Mouse (Mus musculus) spleen, adult 2 months (tissue): ENCODE results near the gene Sec24c. TPM values are rescaled to one million over a fixed set of nuclear protein-coding genes. Genes with fewer than 3 reads are reported as not detected.
"Not testable (repeated sequence)": the region's sequence is repeated elsewhere in the genome, so short reads cannot be mapped to it uniquely, and the experiment has no call there.

Experiments
- DNase-seq, 2 experiments: peaks; one replicate each; pipeline versions ENCODE4 v3.0.0 to v3.0.0-alpha.2; 2012 to 2021; ENCODE audit warnings: low spot score in 2 of 2, low read depth in 1 of 2
- H3K27ac ChIP-seq: fragments of 200-500 bp; 2 replicates; pipeline ENCODE4 v1.5.1; 2012; ENCODE audit warnings: low read length, inconsistent platforms; ENCODE audit not compliant: insufficient read depth
- H3K27me3 ChIP-seq: fragments of 200-500 bp; 2 replicates; pipeline ENCODE4 v1.6.1; 2012; ENCODE audit warnings: mild to moderate bottlenecking, moderate library complexity, low read length, inconsistent platforms; ENCODE audit not compliant: control insufficient read depth, insufficient read depth
- H3K36me3 ChIP-seq: fragments of 200-500 bp; 2 replicates; pipeline ENCODE4 v1.6.1; 2012; ENCODE audit warnings: mild to moderate bottlenecking, low read length, inconsistent platforms; ENCODE audit not compliant: control insufficient read depth, insufficient read depth
- H3K4me1 ChIP-seq: fragments of 200-500 bp; 2 replicates; pipeline ENCODE4 v1.6.1; 2011; ENCODE audit warnings: inconsistent platforms; ENCODE audit not compliant: control insufficient read depth, insufficient read depth, insufficient read length
- H3K4me3 ChIP-seq: fragments of 200-500 bp; 2 replicates; pipeline ENCODE4 v1.5.1; 2011; ENCODE audit warnings: mild to moderate bottlenecking, inconsistent platforms; ENCODE audit not compliant: insufficient read depth, insufficient read length; ENCODE audit errors: extremely low read depth
- CTCF ChIP-seq: fragments of 200-500 bp; IDR thresholded peaks from 2 replicates; pipeline ENCODE4 v1.5.1; 2011; ENCODE audit warnings: mild to moderate bottlenecking, inconsistent platforms; ENCODE audit not compliant: insufficient read depth, insufficient read length, insufficient replicate concordance; ENCODE audit errors: extremely low read depth
- POLR2A ChIP-seq: fragments of 200-500 bp; IDR thresholded peaks from 2 replicates; pipeline ENCODE4 v1.6.1; 2011; ENCODE audit warnings: low read depth, low read length, inconsistent platforms
- WGBS: fragments of 180-500 bp; shearing (Covaris S2); methylation state at CpG from one replicate; pipeline ENCODE4 v1.1.7; 2018; 5-methylcytosine and 5-hydroxymethylcytosine counted together
- polyA plus RNA-seq: library from polyadenylated mRNA; depleted of rRNA; stranded (reverse); fragments of >200 nt; gene quantifications from 2 replicates; pipeline ENCODE4 v1.2.3, GENCODE M21; 2012

The Sec24c gene
- polyA plus RNA-seq, 1 experiment = 181 TPM

DNA sequence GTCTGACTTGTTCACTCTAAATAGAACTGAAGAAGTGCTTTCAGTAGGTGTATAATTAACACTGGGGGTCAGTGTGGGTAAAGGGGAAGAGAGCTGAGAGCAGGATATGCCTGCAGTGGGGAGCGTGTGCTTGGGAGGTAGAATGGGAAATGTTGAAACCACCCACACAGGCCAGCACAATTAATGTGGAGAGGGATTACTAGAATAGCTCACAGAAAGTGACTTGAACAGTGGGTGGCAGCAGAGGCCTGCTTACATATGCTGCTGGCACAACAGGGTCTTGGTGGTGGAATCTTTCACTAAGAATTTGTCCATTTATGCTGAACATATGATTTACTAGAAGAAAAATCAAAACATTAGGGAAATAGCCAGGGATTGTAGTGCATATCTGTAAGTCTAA lies 22.9 kb downstream of the Sec24c start:
- Histone ChIP-seq H3K27me3 (no peaks in the 10 kb centered on the region), H3K36me3 (peaks cover 15% of the 10 kb centered on the region), H3K27ac (no peak overlapping the region), H3K4me1 (peaks cover 11% of the 10 kb centered on the region; the same call in 1 of the 2 replicates), H3K4me3 (no peak overlapping the region)
- 27% methylated on average over 1 of the region's 1 CpGs for WGBS
- TF ChIP-seq CTCF (peak; percentile 39; the same call in 1 of the 2 replicates), POLR2A (no peak)
- peak in 1 of 2 experiments; percentile 47 for DNase-seq

DNA sequence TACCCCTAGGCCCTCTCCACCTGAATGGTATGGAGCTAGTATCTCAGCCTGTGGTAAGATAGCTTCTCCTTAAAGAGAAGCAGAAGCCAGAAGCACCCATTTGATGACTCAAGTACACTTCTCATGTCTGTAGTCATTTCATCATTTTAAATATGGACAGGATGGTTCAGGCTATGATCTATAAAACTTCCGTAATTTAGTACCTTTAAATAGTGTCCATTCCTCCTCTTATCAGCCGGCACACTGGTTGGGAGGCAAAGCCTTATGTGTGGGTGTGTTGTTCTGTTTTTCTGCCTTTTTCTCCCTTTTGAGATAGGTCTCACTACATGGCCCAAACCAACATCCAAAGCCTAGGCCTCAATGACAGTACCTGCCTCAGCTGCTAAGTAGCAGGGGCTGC lies 24.4 kb downstream of the Sec24c start:
- Histone ChIP-seq H3K36me3 (peaks cover 6% of the 10 kb centered on the region), H3K27ac (no peak overlapping the region), H3K27me3 (no peaks in the 10 kb centered on the region), H3K4me1 (peaks cover 11% of the 10 kb centered on the region; the same call in 1 of the 2 replicates), H3K4me3 (no peak overlapping the region)
- no peak for TF ChIP-seq POLR2A
- no peak for TF ChIP-seq CTCF
- DNase-seq = no peak
- WGBS = 90% methylated on average over 2 of the region's 2 CpGs

DNA sequence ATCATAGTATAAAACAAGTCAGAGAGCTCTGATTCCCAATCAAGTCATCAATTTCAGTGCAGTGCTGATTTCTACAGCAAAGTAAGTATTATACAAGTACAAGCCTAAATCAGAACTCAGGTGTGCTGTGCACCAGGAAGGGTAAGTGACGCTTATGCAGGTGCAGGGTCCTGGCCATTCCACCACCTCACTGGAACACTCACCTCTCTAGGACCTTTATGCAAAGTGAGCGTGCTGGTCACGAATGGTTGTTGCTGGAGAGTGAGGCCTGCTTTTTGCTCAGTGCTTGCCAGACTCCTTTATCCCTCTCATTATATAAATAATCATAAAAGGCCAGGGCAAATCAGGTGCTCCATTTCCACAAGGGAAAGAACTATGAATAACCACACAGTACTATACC lies 26.3 kb downstream of the Sec24c start:
- no peaks in the 10 kb centered on the region for H3K27me3 ChIP-seq
- peaks cover 11% of the 10 kb centered on the region; the same call in 1 of the 2 replicates for H3K4me1 ChIP-seq
- H3K27ac ChIP-seq = no peak overlapping the region
- no peak overlapping the region for H3K4me3 ChIP-seq
- no peaks in the 10 kb centered on the region for H3K36me3 ChIP-seq
- WGBS = 87% methylated on average over 3 of the region's 3 CpGs
- no peak for TF ChIP-seq CTCF
- TF ChIP-seq POLR2A = no peak
- no peak for DNase-seq

DNA sequence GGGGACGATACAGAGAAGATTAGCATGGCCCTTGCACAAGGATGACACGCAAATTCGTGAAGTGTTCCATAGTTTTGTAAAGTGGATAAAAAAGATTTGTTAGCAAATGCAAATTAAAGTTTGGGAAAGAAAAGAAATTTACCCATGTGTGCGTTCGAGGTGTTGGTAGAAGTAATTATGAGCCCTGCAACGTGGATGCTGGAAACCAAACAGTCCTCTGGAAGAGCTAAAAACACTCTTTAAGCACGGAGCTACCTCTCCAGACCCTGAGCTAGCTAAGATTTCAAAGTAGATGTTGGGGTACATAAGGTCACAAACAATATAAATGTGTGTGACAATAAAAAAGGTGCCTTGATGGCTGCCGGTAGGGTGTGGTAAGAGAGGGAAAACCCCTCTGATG lies 27.4 kb downstream of the Sec24c start:
- WGBS = 83% methylated on average over 8 of the region's 8 CpGs
- no peak for TF ChIP-seq POLR2A
- no peak for TF ChIP-seq CTCF

DNA sequence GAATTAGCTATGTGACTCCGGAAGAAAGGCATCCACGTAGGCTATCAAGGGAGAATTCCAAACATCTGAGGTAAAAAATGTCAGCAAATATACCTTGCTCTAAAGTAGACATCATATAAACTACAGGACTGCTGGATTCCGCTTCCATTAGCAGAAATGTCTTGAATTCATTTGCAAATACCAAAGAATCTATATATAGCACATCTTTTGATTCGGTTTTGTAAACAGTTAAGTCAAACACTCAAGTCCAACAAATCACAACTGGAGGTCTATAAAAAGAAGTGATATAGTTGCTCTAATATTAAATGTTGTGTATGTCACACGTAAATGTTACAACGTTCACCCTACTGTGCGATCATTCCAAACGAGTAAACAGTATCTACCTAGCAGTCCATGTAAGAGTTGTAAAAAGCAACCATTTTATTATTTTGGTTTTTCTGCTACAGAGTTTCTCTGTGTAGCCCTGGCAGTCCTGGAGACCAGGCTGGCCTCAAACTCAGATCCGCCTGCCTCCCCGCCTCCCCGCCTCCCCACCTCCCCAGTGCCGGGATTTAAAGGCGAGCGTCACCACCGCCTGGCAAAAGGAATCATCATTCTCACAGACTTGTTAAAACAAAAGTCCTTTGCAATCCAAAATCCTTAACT lies 28.1 kb downstream of the Sec24c start:
- TF ChIP-seq POLR2A = no peak
- no peak for TF ChIP-seq CTCF
- no peaks in the 10 kb centered on the region for H3K27me3 ChIP-seq
- H3K4me3 ChIP-seq = peak overlapping the region; percentile 97
- WGBS = 13% methylated on average over 15 of the region's 15 CpGs
- no peak for DNase-seq
- no peaks in the 10 kb centered on the region for H3K36me3 ChIP-seq
- peak overlapping the region; percentile 70 for H3K27ac ChIP-seq
- H3K4me1 ChIP-seq = peaks cover 2% of the 10 kb centered on the region; the same call in 1 of the 2 replicates

More for the DNA sequence above, 27.4 kb downstream of the Sec24c start:
- Histone ChIP-seq H3K27me3 (no peaks in the 10 kb centered on the region), H3K4me1 (peaks cover 6% of the 10 kb centered on the region; the same call in 1 of the 2 replicates), H3K4me3 (no peak overlapping the region), H3K36me3 (no peaks in the 10 kb centered on the region), H3K27ac (no peak overlapping the region)
- DNase-seq = no peak

DNA sequence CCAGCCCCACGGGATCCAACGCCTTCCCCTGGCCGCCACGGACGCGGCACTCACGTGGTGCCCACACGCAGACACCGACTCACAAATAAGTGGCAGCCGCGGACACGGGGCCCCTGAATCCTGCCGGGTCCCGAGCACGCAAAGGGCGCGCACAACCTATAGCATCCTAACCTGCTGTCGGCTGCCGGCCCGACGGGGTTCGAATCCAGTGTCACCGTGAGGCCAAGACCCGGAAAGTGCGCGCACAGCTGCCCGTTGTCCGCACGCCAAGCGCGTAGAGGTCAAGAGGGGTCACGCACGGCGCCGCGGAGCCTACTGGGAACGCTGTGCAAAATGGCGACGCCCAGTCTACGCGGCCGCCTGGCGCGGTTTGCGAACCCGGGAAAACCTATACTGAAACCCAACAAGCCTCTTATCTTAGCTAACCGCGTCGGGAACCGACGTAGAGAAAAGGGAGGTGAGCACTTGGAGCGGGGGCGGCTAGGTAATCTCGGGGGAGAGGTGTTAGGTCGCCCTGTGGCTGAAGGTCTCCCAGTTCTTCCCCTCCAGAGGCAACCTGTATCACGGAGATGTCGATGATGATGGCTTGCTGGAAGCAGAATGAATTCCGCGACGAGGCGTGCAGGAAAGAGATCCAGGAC lies 28.8 kb downstream of the Sec24c start, which contains the start of gene Chchd1:
TSS of gene Chchd1 (plus strand) at position 266 of the 641 bp plus-strand sequence.
- Histone ChIP-seq H3K4me3 (peak within 1 kb of the TSS; percentile 97), H3K27ac (peak within 1 kb of the TSS; percentile 80), H3K36me3 (no peaks in the 10 kb centered on the region), H3K4me1 (no peaks in the 10 kb centered on the region; the same call in 1 of the 2 replicates), H3K27me3 (no peaks in the 10 kb centered on the region)
- peak; percentile 51 to 87 for DNase-seq
- TF ChIP-seq POLR2A (peak; percentile 49), CTCF (no peak)
- under 1% methylated on average over 61 of the region's 61 CpGs for WGBS

DNA sequence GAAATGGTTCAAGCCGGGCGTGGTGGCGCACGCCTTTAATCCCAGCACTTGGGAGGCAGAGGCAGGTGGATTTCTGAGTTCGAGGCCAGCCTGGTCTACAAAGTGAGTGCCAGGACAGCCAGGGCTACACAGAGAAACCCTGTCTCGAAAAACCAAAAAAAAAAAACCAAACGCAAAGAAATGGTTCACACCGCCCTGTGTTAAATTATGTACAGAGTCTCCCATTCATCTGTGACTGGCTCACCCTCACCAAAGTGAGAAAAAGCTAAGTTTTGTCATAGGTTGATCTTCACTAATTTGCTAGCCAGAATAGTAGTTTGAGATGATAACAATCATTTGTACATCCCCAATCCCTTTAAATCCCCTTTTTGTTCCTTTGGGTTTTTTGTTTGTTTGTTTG lies 29.4 kb downstream of the Sec24c start:
- WGBS = 6% methylated on average over 8 of the region's 8 CpGs

More for the DNA sequence above, 29.4 kb downstream of the Sec24c start:
- not testable (repeated sequence) for H3K4me1 ChIP-seq, DNase-seq, H3K36me3 ChIP-seq, H3K27me3 ChIP-seq
- peak overlapping the region; percentile 80 for H3K27ac ChIP-seq
- H3K4me3 ChIP-seq = peak overlapping the region; percentile 97
